Mouse (Mus musculus): ENCODE results near the gene S100a8. TPM values are rescaled to one million over a fixed set of nuclear protein-coding genes. Genes with fewer than 3 reads are reported as not detected.

Gene S100a8
- polyA plus RNA-seq, 2 experiments, result 10.2 to 34.9 TPM

- no peak overlapping the region for H3K9ac ChIP-seq (ENCODE audit: low read depth, low read length, severe bottlenecking)
- no peaks in the 10 kb centered on the region for H3K4me1 ChIP-seq (ENCODE audit: control insufficient read depth, insufficient read depth, low read length)
- WGBS, result 25% methylated on average over 4 of the region's 4 CpGs
- H3K4me2 ChIP-seq (replicated peaks; ENCODE audit: low read depth, low read length, severe bottlenecking), result no peak overlapping the region
- peak; percentile 23 for DNase-seq (ENCODE audit: low spot score)
- H3K27ac ChIP-seq (replicated peaks; ENCODE audit: low read depth, low read length), result no peak overlapping the region
- no peaks in the 10 kb centered on the region for H3K9me3 ChIP-seq (ENCODE audit: control insufficient read depth, low read length)
- H3K36me3 ChIP-seq (ENCODE audit: control insufficient read depth, insufficient read depth, low read length), result no peaks in the 10 kb centered on the region
- H3K4me3 ChIP-seq (replicated peaks; ENCODE audit: low read length), result no peak overlapping the region
- no peaks in the 10 kb centered on the region for H3K27me3 ChIP-seq (ENCODE audit: control insufficient read depth, insufficient read depth, low read length)
- no peak for TF ChIP-seq POLR2A (IDR thresholded peaks at IDR 0.05; ENCODE audit: borderline replicate concordance, extremely low read depth, insufficient read depth, insufficient read length)
- no peak for ATAC-seq (ENCODE audit: low FRiP score, low read depth)
Measured at GRCm38 (mm10) chr3:90708523-90709202, 39.9 kb downstream of the S100a8 start.

- H3K4me3 ChIP-seq (replicated peaks; ENCODE audit: low read length), result no peak overlapping the region
- H3K36me3 ChIP-seq (ENCODE audit: control insufficient read depth, insufficient read depth, low read length), result no peaks in the 10 kb centered on the region
- ATAC-seq (ENCODE audit: low FRiP score, low read depth), result 0 out of 2 replicates have a peak, but pooled peaks have one; percentile 30
- no peaks in the 10 kb centered on the region for H3K4me1 ChIP-seq (ENCODE audit: control insufficient read depth, insufficient read depth, low read length)
- no peak overlapping the region for H3K4me2 ChIP-seq (replicated peaks; ENCODE audit: low read depth, low read length, severe bottlenecking)
- TF ChIP-seq POLR2A (IDR thresholded peaks at IDR 0.05; ENCODE audit: borderline replicate concordance, extremely low read depth, insufficient read depth, insufficient read length), result no peak
- H3K9ac ChIP-seq (ENCODE audit: low read depth, low read length, severe bottlenecking), result no peak overlapping the region
- 45% methylated on average over 12 of the region's 12 CpGs for WGBS
- H3K27ac ChIP-seq (replicated peaks; ENCODE audit: low read depth, low read length), result no peak overlapping the region
- no peaks in the 10 kb centered on the region for H3K27me3 ChIP-seq (ENCODE audit: control insufficient read depth, insufficient read depth, low read length)
- DNase-seq (ENCODE audit: low spot score), result peak; percentile 82
- no peaks in the 10 kb centered on the region for H3K9me3 ChIP-seq (ENCODE audit: control insufficient read depth, low read length)
Measured at GRCm38 (mm10) chr3:90709591-90710460, 41.0 kb downstream of the S100a8 start.

Other genes with a start within 250 kb of the S100a8 start
- 52.8 and 55.9 TPM in 2 replicates for gene Ints3, start 235.4 kb upstream of the S100a8 start, polyA plus RNA-seq (2012; rRNA removed)
- gene Ints3, start 235.4 kb upstream of the S100a8 start, polyA plus RNA-seq (2014; fragmentation: Nextera tagmentation; extraction: Ambion mirVana), result 26.0 and 32.5 TPM in 2 replicates
- gene Npr1, start 203.1 kb upstream of the S100a8 start, polyA plus RNA-seq (2012; rRNA removed), result 15.5 and 16.0 TPM in 2 replicates
- 4.8 and 4.9 TPM in 2 replicates for gene Npr1, start 203.1 kb upstream of the S100a8 start, polyA plus RNA-seq (2014; fragmentation: Nextera tagmentation; extraction: Ambion mirVana)
- gene Ilf2, start 192.9 kb upstream of the S100a8 start, polyA plus RNA-seq (2012; rRNA removed), result 117 and 137 TPM in 2 replicates
- 169 and 186 TPM in 2 replicates for gene Ilf2, start 192.9 kb upstream of the S100a8 start, polyA plus RNA-seq (2014; fragmentation: Nextera tagmentation; extraction: Ambion mirVana)
- gene Snapin, start 177.9 kb upstream of the S100a8 start, polyA plus RNA-seq (2012; rRNA removed), result 54.8 and 57.8 TPM in 2 replicates
- gene Snapin, start 177.9 kb upstream of the S100a8 start, polyA plus RNA-seq (2014; fragmentation: Nextera tagmentation; extraction: Ambion mirVana), result 87.6 and 91.3 TPM in 2 replicates
- gene Chtop, start 159.5 kb upstream of the S100a8 start, polyA plus RNA-seq (2012; rRNA removed), result 155 and 169 TPM in 2 replicates
- 103 and 114 TPM in 2 replicates for gene Chtop, start 159.5 kb upstream of the S100a8 start, polyA plus RNA-seq (2014; fragmentation: Nextera tagmentation; extraction: Ambion mirVana)
- 23.6 and 33.6 TPM in 2 replicates for gene S100a1, start 154.6 kb upstream of the S100a8 start, polyA plus RNA-seq (2012; rRNA removed)
- 30.2 and 32.5 TPM in 2 replicates for gene S100a1, start 154.6 kb upstream of the S100a8 start, polyA plus RNA-seq (2014; fragmentation: Nextera tagmentation; extraction: Ambion mirVana)
- gene S100a13, start 154.5 kb upstream of the S100a8 start, polyA plus RNA-seq (2012; rRNA removed), result 21.7 and 34.1 TPM in 2 replicates
- 37.1 and 44.7 TPM in 2 replicates for gene S100a13, start 154.5 kb upstream of the S100a8 start, polyA plus RNA-seq (2014; fragmentation: Nextera tagmentation; extraction: Ambion mirVana)
- 21.3 and 51.3 TPM in 2 replicates for gene S100a14, start 142.1 kb upstream of the S100a8 start, polyA plus RNA-seq (2012; rRNA removed)
- gene S100a14, start 142.1 kb upstream of the S100a8 start, polyA plus RNA-seq (2014; fragmentation: Nextera tagmentation; extraction: Ambion mirVana), result 23.7 and 33.4 TPM in 2 replicates
- gene S100a16, start 131.7 kb upstream of the S100a8 start, polyA plus RNA-seq (2012; rRNA removed), result 81.6 and 88.6 TPM in 2 replicates
- 232 and 269 TPM in 2 replicates for gene S100a16, start 131.7 kb upstream of the S100a8 start, polyA plus RNA-seq (2014; fragmentation: Nextera tagmentation; extraction: Ambion mirVana)
- gene S100a3, start 108.4 kb upstream of the S100a8 start, polyA plus RNA-seq (2012; rRNA removed), result 0.92 and 1.3 TPM in 2 replicates
- gene S100a3, start 108.4 kb upstream of the S100a8 start, polyA plus RNA-seq (2014; fragmentation: Nextera tagmentation; extraction: Ambion mirVana), result 1.00 and 1.1 TPM in 2 replicates
- not detected in 2 replicates for gene S100a2, start 78.7 kb upstream of the S100a8 start, polyA plus RNA-seq (2012; rRNA removed)
- not detected in 2 replicates for gene S100a2, start 78.7 kb upstream of the S100a8 start, polyA plus RNA-seq (2014; fragmentation: Nextera tagmentation; extraction: Ambion mirVana)
- gene Gm42674, start 67.1 kb upstream of the S100a8 start, polyA plus RNA-seq (2012; rRNA removed), result not detected in 2 replicates
- gene Gm42674, start 67.1 kb upstream of the S100a8 start, polyA plus RNA-seq (2014; fragmentation: Nextera tagmentation; extraction: Ambion mirVana), result not detected in 2 replicates
- 18.0 and 26.2 TPM in 2 replicates for gene S100a4, start 65.2 kb upstream of the S100a8 start, polyA plus RNA-seq (2012; rRNA removed)
- gene S100a4, start 65.2 kb upstream of the S100a8 start, polyA plus RNA-seq (2014; fragmentation: Nextera tagmentation; extraction: Ambion mirVana), result 17.9 and 18.0 TPM in 2 replicates
- not detected in 2 replicates for gene S100a5, start 60.5 kb upstream of the S100a8 start, polyA plus RNA-seq (2012; rRNA removed)
- gene S100a5, start 60.5 kb upstream of the S100a8 start, polyA plus RNA-seq (2014; fragmentation: Nextera tagmentation; extraction: Ambion mirVana), result not detected in 2 replicates
- 92.4 and 108 TPM in 2 replicates for gene S100a6, start 56.1 kb upstream of the S100a8 start, polyA plus RNA-seq (2012; rRNA removed)
- 203 and 233 TPM in 2 replicates for gene S100a6, start 56.1 kb upstream of the S100a8 start, polyA plus RNA-seq (2014; fragmentation: Nextera tagmentation; extraction: Ambion mirVana)
- 0.98 and 1.0 TPM in 2 replicates for gene S100a7a, start 15.0 kb upstream of the S100a8 start, polyA plus RNA-seq (2012; rRNA removed)
- gene S100a7a, start 15.0 kb upstream of the S100a8 start, polyA plus RNA-seq (2014; fragmentation: Nextera tagmentation; extraction: Ambion mirVana), result 0.21 and 0.43 TPM in 2 replicates
- 14.2 and 15.8 TPM in 2 replicates for gene S100a9, start 26.7 kb downstream of the S100a8 start, polyA plus RNA-seq (2012; rRNA removed)
- 9.7 and 29.8 TPM in 2 replicates for gene S100a9, start 26.7 kb downstream of the S100a8 start, polyA plus RNA-seq (2014; fragmentation: Nextera tagmentation; extraction: Ambion mirVana)
- 0.19 and 0.23 TPM in 2 replicates for gene Pglyrp4, start 57.9 kb downstream of the S100a8 start, polyA plus RNA-seq (2012; rRNA removed)
- gene Pglyrp4, start 57.9 kb downstream of the S100a8 start, polyA plus RNA-seq (2014; fragmentation: Nextera tagmentation; extraction: Ambion mirVana), result 0.12 and 0.18 TPM in 2 replicates
- gene Gm5849, start 108.9 kb downstream of the S100a8 start, polyA plus RNA-seq (2012; rRNA removed), result not detected in 2 replicates
- not detected in 2 replicates for gene Gm5849, start 108.9 kb downstream of the S100a8 start, polyA plus RNA-seq (2014; fragmentation: Nextera tagmentation; extraction: Ambion mirVana)